Mouse (Mus musculus) mouse trophoblast stem cell (cell line): Measurements from ENCODE around the gene Ltbp4.

Experiments used
- in situ Hi-C, 2 experiments: fragments of 300-500 bp; cut with MseI, MboI; formaldehyde crosslinking; loops; 2 replicates in 1 of 2; 3 replicates in 1 of 2; pipeline ENCODE4 v1.15.1; 2025

Gene Ltbp4

DNA sequence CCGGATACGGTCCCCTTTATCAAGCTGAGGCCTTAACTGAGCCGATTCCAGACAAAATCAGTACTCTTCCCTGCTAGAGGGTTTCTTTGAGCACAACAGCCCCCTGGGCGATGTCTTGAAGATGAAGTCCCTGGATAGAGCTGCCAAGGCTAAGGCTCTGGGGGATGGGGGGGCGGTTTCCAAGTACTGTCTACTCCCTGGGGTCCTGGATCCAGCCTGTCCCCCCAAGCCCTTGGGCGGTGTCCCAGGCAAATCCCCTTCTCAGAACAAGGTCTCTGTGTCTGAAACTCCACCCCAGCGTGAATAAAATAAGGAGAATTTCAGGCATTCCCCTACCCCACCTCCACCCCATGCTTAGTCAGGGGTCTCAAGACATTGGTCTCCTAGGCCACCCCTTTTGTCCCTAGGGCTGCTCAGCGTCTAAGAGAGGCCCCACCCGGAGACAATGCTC lies 78.2 kb downstream of the Ltbp4 start:
- in situ Hi-C loops, result no loop called here

DNA sequence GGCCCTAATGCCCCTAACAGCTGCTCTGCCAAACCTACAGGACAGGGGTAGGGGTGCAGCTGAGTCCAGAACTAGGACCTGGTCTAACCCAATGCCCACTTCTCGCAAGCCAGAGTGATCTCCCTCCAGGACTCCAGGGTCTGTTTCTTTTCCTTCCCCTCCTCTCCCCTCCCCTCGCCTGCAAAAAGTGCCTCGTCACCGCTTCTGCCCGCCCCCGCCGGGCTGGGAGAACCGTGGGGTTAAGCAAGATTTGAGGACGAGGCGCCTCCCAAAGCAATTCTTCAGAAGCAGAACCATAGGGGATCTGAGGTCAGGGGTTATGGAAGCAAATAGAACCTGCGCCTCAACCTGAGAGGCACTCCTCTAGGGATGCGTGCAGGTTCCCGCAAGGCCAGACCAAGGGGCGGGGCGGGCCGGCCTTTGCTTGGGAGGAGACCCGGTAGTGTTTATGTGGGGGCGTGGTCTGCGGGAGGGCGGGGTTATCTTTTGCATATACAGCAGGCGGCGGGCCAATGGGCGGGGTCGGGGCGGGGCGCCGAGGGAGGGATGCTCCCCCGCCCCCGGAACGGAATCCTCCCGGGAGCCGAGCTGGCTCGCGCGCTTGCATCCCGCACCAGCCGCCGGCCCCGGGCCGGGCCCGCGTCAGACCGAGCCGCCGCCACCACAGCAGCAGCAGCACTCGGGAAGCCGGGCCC lies 79.1 kb downstream of the Ltbp4 start, which contains the start of gene Numbl:
TSS of gene Numbl (plus strand) at position 229 of the 695 bp plus-strand sequence.
- in situ Hi-C loops, result no loop called here

DNA sequence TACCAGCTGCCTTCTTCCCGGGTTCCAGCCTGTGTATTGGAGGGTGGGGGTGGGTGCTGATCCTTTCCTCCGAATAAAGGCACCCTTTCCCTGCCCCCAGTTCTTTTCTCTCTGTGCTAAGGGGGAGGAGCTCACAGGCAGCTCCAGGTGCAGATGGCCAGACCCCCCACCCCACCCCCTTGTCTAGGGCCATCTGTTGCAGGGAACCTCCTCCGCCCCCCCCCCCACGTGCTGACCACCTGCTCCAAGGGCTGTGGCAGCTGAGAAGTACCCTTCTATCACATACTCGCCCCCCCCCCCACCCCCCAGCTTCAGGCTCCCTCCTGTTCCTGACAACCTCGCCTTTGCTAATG lies 79.7 kb downstream of the Ltbp4 start:
- in situ Hi-C loops, result no loop called here

DNA sequence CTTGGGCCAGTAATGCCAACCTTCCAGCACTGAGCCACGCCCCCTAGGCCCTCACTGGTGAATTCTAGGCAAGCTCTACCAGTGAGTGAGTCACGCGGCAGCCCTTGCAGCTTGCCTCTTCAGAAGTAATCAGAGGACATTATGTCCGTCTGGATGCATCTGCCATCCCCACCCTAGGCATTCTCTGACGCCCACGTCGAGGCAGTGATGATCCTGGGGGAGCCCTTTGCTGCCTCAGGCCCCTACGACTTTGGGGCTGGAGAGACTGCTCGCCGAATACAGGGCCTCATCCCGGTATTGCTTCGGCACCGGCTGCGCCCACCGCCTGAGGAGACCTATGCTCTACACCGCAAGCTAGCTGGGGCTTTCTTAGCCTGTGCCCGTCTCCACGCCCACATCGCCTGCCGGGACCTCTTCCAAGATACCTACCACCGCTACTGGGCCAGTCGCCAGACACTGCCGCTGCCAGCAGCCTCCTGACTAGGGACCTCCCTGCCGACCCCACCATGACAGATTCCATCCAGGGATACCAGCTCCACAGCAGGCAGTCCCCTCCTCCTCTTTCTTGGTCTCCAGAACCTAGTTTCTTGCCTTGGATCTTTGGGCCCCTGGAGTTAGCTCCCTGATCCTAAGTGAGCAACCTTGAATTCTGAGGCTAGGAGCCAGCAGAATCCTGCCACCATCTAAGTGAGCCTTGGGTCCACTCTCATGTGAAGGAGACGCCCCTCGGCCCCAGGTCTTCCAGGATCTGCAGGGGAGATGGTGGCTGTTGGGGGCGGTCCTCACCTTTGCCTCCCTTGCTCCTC lies 80.2 kb downstream of the Ltbp4 start:
- in situ Hi-C loops, result no loop called here

DNA sequence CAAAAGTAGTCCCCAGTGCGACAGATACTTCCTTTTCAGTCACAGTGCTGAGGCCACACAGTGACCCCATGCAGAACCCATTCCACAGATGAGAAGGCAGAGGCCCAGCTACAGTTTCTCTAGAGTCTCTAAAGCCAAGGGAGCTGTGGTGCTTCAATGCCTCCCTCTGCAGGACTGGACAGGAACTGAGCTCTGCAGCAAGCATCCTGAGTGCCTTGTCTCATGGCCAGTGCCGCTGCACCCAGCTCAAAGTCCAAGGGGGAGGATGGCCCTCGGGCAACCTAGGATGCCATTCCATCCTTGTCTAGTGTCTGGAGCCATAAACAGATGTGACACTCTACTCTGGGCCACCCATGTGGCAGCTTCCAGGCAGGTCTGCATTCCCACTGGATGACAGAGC lies 81.8 kb downstream of the Ltbp4 start:
- in situ Hi-C loops, result no loop called here
